Mouse (Mus musculus): Measurements from ENCODE around the gene Selenop. TPM values are rescaled to one million over a fixed set of nuclear protein-coding genes. Genes with fewer than 3 reads are reported as not detected.

Gene Selenop
- total RNA-seq, 2 experiments from 2014 or later = 304 to 338 TPM

DNA sequence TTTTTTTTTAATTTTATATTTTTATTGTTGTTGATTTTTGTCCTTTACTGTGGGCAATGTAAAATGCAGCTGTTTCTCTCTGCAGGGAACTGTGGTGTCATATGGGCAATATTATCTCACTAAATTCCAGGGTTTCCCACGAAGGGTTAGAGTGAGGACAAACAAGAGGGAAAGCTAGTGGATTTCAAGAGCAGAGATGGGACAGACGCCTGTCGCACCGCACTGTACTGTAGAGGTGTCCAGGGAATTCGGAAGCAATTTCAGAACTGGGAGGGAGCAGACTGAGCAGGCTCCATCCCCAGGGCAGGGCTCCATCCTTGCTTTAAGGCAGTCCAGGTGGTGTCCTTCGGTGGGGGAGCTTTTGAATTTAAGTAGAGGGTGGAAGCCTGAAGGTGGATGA lies 2.9 kb downstream of the Selenop start:
- no peak for DNase-seq

GRCm38 (mm10) chr15:3273191-3273590 lies 4.8 kb downstream of the Selenop start:
- no peak for DNase-seq

- DNase-seq = no peak
Measured at GRCm38 (mm10) chr15:3277391-3277790, 9.0 kb downstream of the Selenop start.

GRCm38 (mm10) chr15:3279242-3279641 lies 10.9 kb downstream of the Selenop start:
- DNase-seq = no peak

- DNase-seq = no peak
Measured at GRCm38 (mm10) chr15:3281216-3281615, 12.9 kb downstream of the Selenop start.

- no peak for DNase-seq
Measured at GRCm38 (mm10) chr15:3281737-3282136, 13.4 kb downstream of the Selenop start.

DNA sequence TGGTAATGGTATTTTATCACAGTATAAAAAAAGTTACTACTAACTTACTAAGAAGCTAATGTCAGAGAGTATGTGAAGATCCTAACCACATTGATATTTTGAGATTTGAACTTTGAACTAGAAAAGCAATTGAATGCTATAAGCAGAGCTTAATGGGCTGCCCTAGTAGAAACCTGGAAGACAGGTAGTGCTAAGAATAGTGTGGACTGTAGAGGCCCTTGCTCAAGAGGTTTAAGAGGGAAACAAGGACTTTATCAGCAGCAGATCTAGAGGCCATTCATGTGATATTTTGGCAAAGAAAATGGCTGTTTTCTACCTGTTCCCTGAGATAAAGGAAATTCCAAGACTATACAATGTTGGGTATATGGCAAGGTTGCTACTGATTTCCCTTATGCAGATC lies 17.7 kb downstream of the Selenop start:
- no peak for DNase-seq

- no peak for DNase-seq
Measured at GRCm38 (mm10) chr15:3290435-3290834, 22.1 kb downstream of the Selenop start.

DNA sequence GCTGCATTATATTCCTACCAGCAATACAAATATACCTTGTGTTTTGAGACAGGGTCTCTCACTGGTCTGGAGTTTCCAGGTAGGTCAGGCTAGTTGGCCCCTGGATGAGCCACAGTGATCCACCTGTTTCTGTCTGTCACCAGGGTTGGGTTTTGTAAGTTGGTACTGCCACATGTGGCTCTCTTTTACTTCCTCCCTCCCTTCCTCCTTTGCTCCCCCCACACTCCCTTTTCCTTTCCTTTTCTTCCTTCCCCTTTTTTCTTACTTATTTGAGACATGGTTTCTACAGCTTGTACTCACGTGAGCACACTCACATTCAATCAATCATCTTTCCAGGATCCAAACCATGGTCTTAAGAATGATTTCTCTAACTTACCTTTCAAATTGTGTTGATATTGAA lies 25.1 kb downstream of the Selenop start:
- no peak for DNase-seq

- no peak for DNase-seq
Measured at GRCm38 (mm10) chr15:3295986-3296385, 27.6 kb downstream of the Selenop start.

GRCm38 (mm10) chr15:3297615-3298014 lies 29.3 kb downstream of the Selenop start:
- no peak for DNase-seq

- DNase-seq = no peak
Measured at GRCm38 (mm10) chr15:3300361-3301100, 32.2 kb downstream of the Selenop start.

- DNase-seq = no peak
Measured at GRCm38 (mm10) chr15:3303426-3303825, 35.1 kb downstream of the Selenop start, which contains the start of gene Ccdc152. TSS of gene Ccdc152 (minus strand) at chr15:3303526.

GRCm38 (mm10) chr15:3309856-3310255 lies 41.5 kb downstream of the Selenop start:
- no peak for DNase-seq

- DNase-seq = no peak
Measured at GRCm38 (mm10) chr15:3312937-3313336, 44.6 kb downstream of the Selenop start.

GRCm38 (mm10) chr15:3316617-3317016 lies 48.3 kb downstream of the Selenop start:
- DNase-seq = no peak

- no peak for DNase-seq
Measured at GRCm38 (mm10) chr15:3319929-3320328, 51.6 kb downstream of the Selenop start.

DNA sequence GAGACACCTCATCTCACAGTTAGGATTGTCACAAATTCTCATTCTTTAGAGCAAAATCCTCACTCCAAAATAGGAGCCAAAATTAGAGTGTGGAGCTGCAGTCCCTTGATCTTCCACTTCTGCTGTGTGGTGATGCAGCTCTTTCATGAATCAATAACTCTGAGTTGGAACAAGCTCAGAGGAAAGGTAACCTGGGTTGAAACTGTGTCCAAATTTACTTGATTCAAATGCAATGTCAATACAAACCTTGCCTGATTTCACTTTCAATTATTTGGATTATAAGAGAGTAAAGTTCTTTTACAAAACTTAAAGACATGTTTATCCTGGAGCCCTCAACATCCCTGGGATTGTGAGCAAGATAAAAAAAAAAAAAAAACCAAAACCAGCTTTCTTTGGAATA lies 54.7 kb downstream of the Selenop start:
- DNase-seq = no peak

Other genes with a start within 250 kb of the Selenop start
- not detected for gene Ccdc152, start 35.0 kb downstream of the Selenop start, total RNA-seq (2021)

Measured in layer of hippocampus, postnatal 36 days (tissue).